Mouse (Mus musculus): ENCODE data around the gene Ccdc122.

DNA sequence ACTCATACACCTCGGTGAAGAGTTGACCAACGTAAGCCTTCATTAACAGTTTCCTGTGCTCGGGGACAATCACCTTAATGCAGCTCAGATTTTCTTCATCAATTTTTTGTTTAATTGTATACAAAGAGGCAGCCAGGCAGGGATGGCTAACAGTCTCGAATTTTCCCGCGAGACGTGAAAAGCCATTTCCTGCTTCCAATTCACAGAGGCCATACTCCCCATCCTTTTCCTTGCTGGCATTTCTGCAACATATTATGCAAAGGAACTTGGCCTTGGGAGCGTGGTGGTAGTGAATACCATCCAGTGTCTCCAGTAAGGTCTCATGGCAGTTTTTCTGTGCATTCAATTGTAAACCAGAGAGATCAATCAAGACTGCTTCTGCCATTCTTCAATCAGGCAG is 1.6 kb upstream of the Ccdc122 start:
- TF ChIP-seq CTCF (IDR thresholded peaks at IDR 0.05; ENCODE audit: control insufficient read depth, insufficient read depth, insufficient read length) = no peak
- no peak for TF ChIP-seq MYOG (IDR thresholded peaks at IDR 0.05; ENCODE audit: control insufficient read depth, extremely low read depth, insufficient read length)
- TF ChIP-seq USF1 (IDR thresholded peaks at IDR 0.05; ENCODE audit: low read depth) = no peak

Data from C2C12 (cell line).